Mouse (Mus musculus) hindbrain, embryonic 14.5 days (tissue): Measurements from ENCODE around the gene Hoxb6. TPM values are rescaled to one million over a fixed set of nuclear protein-coding genes. Genes with fewer than 3 reads are reported as not detected.
A peak's percentile ranks its signal among the peaks of the same experiment; 100 is the strongest.

Experiments used
- ATAC-seq: fragments of 200-750 bp; cut with Nextera tagmentation; 2 replicates; pipeline ENCODE4 v1.8.0; 2017; ENCODE audit warnings: moderate number of reproducible peaks, mild to moderate bottlenecking, moderate TSS enrichment, moderate library complexity; ENCODE audit not compliant: low FRiP score
- DNase-seq: peaks from one replicate; pipeline ENCODE4 v3.0.0-alpha.2; 2015; ENCODE audit warnings: low spot score
- H3K27ac ChIP-seq: fragments of 300-500 bp; sonication (generic); 2 replicates; pipeline ENCODE4 v1.5.1; 2014; ENCODE audit warnings: mild to moderate bottlenecking, moderate library complexity
- H3K27me3 ChIP-seq: fragments of 300-500 bp; sonication (generic); 2 replicates; pipeline ENCODE4 v1.6.1; 2014; ENCODE audit warnings: mild to moderate bottlenecking, low read length, mixed read lengths; ENCODE audit not compliant: control insufficient read depth, insufficient read depth
- H3K36me3 ChIP-seq: fragments of 300-500 bp; sonication (generic); replicated peaks from 2 replicates; pipeline ENCODE4 v1.6.1; 2014; ENCODE audit not compliant: control insufficient read depth, insufficient read depth
- H3K4me1 ChIP-seq: fragments of 300-500 bp; sonication (generic); replicated peaks from 2 replicates; pipeline ENCODE4 v1.6.1; 2014; ENCODE audit warnings: antibody characterized with exemption, low read length, mixed read lengths; ENCODE audit not compliant: control insufficient read depth, insufficient read depth
- H3K4me2 ChIP-seq: fragments of 300-500 bp; sonication (generic); replicated peaks from 2 replicates; pipeline ENCODE4 v1.6.1; 2014; ENCODE audit warnings: mild to moderate bottlenecking, moderate library complexity
- H3K4me3 ChIP-seq: fragments of 300-500 bp; sonication (generic); replicated peaks from 2 replicates; pipeline ENCODE4 v1.5.1; 2014; ENCODE audit warnings: mild to moderate bottlenecking, low read length
- H3K9ac ChIP-seq: fragments of 300-500 bp; sonication (generic); 2 replicates; pipeline ENCODE4 v1.6.1; 2014
- H3K9me3 ChIP-seq: fragments of 300-500 bp; sonication (generic); 2 replicates; pipeline ENCODE4 v1.6.1; 2016; ENCODE audit warnings: low read length; ENCODE audit not compliant: control insufficient read depth
- WGBS: fragments of 180-500 bp; shearing (Covaris S2); extraction: QIAGEN DNeasy Blood & Tissue Kit; methylation state at CpG from one replicate; pipeline ENCODE4 v1.1.7; 2014; 5-methylcytosine and 5-hydroxymethylcytosine counted together
- polyA plus RNA-seq: library from polyadenylated mRNA; unstranded; fragments of >200 nt; fragmentation: Nextera tagmentation; extraction: Ambion mirVana; gene quantifications from 2 replicates; pipeline ENCODE4 v1.2.1, GENCODE M21; 2014

The Hoxb6 gene
- polyA plus RNA-seq, 1 experiment from 2014 or later = 90.1 TPM

DNA sequence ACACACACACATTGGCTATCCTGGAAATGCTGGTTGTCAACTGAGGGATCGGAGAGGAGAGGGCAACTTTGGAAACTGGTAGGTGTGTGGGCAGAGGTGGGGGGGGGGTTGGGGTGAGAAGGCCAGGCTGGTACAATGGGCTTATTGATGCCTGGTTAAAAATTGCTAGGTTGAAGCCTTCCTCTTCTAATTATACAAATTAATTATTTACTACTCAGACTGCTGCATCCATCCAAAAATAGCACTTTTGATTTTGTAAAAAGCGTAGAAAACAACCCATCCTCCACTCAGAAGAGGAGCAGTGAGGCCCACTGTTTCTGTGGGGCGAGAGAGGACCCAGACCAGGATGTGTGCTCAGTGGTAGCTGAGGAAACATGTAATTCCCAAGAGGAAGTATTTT lies 42.7 kb downstream of the Hoxb6 start:
- Histone ChIP-seq H3K4me1 (peaks cover 27% of the 10 kb centered on the region), H3K4me3 (peak overlapping the region; percentile 48), H3K27me3 (peaks cover 87% of the 10 kb centered on the region), H3K9me3 (no peaks in the 10 kb centered on the region), H3K36me3 (0 out of 2 replicates have a peak, but pooled peaks cover 6% of the 10 kb centered on the region), H3K4me2 (peak overlapping the region; percentile 77), H3K27ac (peak overlapping the region; percentile 99), H3K9ac (peak overlapping the region; percentile 97)
- WGBS = 22% methylated on average over 3 of the region's 3 CpGs
- DNase-seq (no peak), ATAC-seq (no peak)

DNA sequence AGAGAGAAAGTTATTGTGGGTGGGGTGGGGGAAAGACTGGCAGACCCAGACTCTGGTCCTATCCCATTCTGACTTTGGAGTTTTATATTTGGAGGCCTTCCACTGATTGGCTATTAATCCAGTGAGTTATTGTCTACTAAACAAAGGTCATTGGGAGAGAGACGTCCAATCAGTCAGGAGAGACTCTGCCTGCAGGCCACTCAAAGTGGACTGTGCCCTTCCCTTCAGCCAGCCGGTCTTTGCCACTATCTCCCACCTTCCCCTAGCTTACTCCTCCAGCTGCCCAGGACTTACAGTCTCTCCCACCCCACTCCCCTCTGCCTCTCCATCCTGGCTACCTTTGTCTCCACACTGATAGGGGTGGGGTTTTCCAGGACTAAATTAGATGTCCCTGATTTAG lies 44.3 kb downstream of the Hoxb6 start:
- Histone ChIP-seq H3K9me3 (no peaks in the 10 kb centered on the region), H3K27ac (peak overlapping the region; percentile 99), H3K36me3 (0 out of 2 replicates have a peak, but pooled peaks cover 6% of the 10 kb centered on the region), H3K4me3 (peak overlapping the region; percentile 48), H3K27me3 (peaks cover 81% of the 10 kb centered on the region), H3K9ac (peak overlapping the region; percentile 97), H3K4me1 (peaks cover 27% of the 10 kb centered on the region), H3K4me2 (peak overlapping the region; percentile 77)
- WGBS = 6% methylated on average over 2 of the region's 2 CpGs
- ATAC-seq = no peak
- no peak for DNase-seq

DNA sequence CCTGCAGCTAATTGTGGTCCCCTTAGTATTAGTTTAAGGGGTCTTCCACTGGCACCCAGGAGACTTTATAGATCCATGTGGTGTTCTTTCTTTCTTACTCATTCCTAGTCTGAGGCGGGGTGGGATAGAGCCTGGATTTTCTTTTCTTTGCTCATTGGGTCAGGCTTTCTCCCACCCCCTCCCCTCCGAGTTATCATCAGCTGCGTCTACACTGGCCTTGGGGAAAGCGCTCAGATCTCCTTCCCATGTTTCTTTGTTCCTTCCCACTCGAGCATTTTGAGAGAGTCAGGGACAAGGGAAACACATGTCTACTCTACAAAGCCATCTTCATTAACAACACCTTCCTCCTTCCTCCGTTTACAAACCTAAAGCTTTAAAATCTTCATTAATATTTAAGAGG lies 44.8 kb downstream of the Hoxb6 start:
- Histone ChIP-seq H3K27ac (peak overlapping the region; percentile 99), H3K27me3 (peaks cover 81% of the 10 kb centered on the region), H3K9ac (peak overlapping the region; percentile 97), H3K9me3 (no peaks in the 10 kb centered on the region), H3K4me3 (peak overlapping the region; percentile 48), H3K36me3 (0 out of 2 replicates have a peak, but pooled peaks cover 6% of the 10 kb centered on the region), H3K4me1 (peaks cover 27% of the 10 kb centered on the region), H3K4me2 (peak overlapping the region; percentile 77)
- DNase-seq (no peak), ATAC-seq (no peak)
- 0% methylated on average over 6 of the region's 6 CpGs for WGBS

DNA sequence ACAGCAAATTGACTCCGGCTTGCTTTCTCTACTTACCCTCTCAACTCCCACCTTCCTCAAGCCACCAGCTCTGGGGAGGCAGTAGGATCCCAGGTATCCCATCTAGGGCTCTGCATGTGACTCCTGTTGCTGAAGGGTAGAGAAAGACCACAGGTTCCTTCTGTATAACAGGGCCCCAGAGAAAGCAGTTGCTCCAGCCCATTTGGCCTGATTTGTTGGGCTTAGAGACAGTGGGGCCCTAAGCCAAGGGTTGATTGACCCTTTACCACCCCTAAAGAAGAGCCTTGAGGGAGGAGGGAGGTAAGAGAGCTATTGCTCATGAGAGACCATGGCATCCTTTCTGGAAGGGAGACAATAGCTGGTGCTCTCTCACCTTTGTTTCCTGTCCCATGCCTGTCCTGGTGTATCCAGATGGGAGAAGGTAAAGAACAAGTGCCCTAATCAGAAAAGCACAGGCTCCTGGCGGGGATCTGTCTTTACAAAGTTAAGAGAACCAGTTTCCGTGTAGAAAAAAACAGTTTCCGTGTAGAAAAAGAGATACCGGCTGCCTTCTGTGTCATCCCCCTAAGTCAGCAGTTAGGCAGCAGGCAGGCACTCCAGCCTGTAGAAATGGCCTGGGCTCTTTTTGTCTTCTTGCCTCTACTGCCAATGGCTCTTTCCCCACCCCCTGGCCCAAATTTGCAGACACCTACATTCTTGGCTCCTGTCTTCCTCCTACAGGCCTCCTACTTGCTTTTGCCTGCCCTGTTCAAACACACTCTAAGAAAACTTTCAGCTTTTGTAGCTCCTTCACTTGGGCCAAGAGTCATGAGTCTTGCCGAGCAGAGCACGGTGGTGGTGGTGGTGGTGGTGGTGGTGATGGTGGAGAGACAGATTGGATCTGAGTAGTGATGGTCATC lies 46.9 kb downstream of the Hoxb6 start:
- no peak for DNase-seq
- Histone ChIP-seq H3K4me3 (peak overlapping the region; percentile 48), H3K9ac (peak overlapping the region; percentile 97)

DNA sequence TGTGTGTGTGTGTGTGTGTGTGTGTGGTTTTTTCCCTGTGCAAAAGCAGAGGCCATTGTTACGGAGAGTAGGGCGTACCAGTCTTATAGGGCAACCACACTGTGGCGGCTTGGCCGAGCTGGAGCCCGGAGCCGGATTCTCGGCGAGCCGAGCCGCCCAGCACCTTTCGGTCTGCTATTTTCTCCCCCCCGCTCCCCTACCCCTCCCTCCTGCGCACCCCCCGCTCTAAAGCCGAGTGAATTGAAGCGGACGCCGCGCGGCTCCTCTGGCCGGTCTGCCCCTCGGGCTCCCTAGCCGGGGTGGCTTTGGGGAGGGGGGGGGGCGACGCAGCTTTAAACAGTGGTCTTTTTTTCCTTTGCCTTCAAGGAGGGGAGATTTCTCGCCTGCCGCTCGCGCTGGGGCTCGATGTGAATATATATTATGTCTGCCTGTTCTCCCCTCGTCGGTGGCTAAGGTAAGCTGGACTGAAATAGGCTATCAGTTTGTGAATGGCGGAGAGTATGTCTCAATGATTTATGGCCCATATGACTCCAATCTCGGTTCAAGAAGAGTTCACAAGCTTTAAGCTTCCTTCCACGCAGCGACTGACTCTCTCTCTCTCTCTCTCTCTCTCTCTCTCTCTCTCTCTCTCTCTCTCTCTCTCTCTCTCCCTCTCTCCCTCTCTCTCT lies 48.6 kb downstream of the Hoxb6 start:
- Histone ChIP-seq H3K4me3 (peak overlapping the region; percentile 48), H3K36me3 (0 out of 2 replicates have a peak, but pooled peaks cover 5% of the 10 kb centered on the region), H3K4me2 (peak overlapping the region; percentile 77), H3K27ac (peak overlapping the region; percentile 99), H3K9ac (peak overlapping the region; percentile 97), H3K4me1 (peaks cover 28% of the 10 kb centered on the region), H3K9me3 (no peaks in the 10 kb centered on the region), H3K27me3 (peaks cover 70% of the 10 kb centered on the region)
- DNase-seq = no peak
- peak; percentile 47 for ATAC-seq
- WGBS = under 1% methylated on average over 33 of the region's 36 CpGs

More for the DNA sequence above, 46.9 kb downstream of the Hoxb6 start:
- Histone ChIP-seq H3K9me3 (no peaks in the 10 kb centered on the region), H3K4me1 (peaks cover 27% of the 10 kb centered on the region), H3K4me2 (peak overlapping the region; percentile 77), H3K36me3 (0 out of 2 replicates have a peak, but pooled peaks cover under 1% of the 10 kb centered on the region), H3K27me3 (peaks cover 77% of the 10 kb centered on the region), H3K27ac (peak overlapping the region; percentile 99)
- no peak for ATAC-seq
- 12% methylated on average over 7 of the region's 7 CpGs for WGBS

DNA sequence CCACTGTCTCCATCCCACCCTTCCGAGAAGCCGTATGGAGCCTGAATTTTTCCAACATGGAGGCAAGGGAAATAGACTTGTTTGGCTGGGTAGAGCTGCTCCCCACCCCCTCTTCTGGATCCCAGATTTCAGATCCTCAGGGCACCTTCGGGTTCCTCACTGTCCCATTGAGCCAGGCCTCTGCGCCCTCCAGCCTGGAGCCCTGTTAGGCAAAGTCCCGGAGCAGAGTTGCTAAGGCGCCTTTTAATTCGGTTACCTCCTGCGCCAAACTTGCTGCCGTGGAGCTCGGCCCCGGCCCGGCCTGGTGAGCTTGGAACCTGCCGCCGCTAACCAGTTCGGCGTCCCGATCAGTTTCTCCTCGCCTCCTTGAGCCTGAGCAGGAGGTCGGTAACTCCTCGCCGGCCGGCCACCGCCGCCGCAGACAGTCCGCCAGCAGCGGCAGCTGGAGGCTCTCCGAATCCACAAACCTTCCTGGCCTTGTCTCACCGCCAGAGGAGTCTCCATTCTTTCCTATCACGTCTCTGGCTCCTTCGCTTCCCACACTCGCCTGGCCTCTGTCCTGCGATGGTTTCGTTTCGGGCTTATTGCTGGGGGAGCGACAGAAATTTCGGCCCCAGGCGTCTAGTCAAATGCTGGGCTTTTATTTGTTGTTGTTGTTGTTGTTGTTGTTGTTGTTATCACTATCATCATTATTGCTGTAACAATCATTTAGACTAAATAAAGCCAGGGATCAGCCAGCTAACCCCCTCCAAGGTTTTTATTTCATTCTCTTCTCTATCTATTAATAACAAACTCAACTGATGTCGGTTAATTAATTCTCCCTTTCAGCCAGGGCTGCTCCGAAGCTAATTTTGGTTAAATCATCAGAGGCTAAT lies 49.7 kb downstream of the Hoxb6 start:
- H3K36me3 ChIP-seq = 0 out of 2 replicates have a peak, but pooled peaks cover 5% of the 10 kb centered on the region
- WGBS = under 1% methylated on average over 40 of the region's 40 CpGs
- peak overlapping the region; percentile 99 for H3K27ac ChIP-seq
- no peak for ATAC-seq
- peaks cover 31% of the 10 kb centered on the region for H3K4me1 ChIP-seq
- H3K9ac ChIP-seq = peak overlapping the region; percentile 97
- no peak for DNase-seq
- no peaks in the 10 kb centered on the region for H3K9me3 ChIP-seq
- peak overlapping the region; percentile 48 for H3K4me3 ChIP-seq
- peak overlapping the region; percentile 77 for H3K4me2 ChIP-seq
- peaks cover 71% of the 10 kb centered on the region for H3K27me3 ChIP-seq

DNA sequence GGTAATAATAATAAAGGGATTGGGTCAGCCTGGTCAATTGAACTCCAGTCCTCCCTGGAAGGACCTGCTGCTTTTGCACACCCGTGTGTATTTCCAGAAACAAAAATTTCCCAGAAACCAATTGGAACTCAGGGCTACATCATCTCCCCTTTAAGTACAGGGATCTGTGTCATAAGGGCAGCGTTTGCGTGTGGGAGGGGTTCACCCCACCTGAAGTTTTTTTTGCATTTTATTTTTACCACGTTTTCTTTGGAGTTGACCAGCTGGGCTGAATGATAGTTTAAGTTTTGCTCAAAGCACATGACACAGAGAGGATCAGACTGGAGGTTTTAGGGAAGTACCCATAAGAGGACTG lies 50.3 kb downstream of the Hoxb6 start:
- Histone ChIP-seq H3K4me2 (peak overlapping the region; percentile 77), H3K36me3 (0 out of 2 replicates have a peak, but pooled peaks cover 5% of the 10 kb centered on the region), H3K9ac (peak overlapping the region; percentile 97), H3K9me3 (no peaks in the 10 kb centered on the region), H3K27me3 (peaks cover 68% of the 10 kb centered on the region), H3K27ac (peak overlapping the region; percentile 99), H3K4me1 (peaks cover 26% of the 10 kb centered on the region), H3K4me3 (peak overlapping the region; percentile 48)
- ATAC-seq (no peak), DNase-seq (no peak)
- 4% methylated on average over 4 of the region's 4 CpGs for WGBS

DNA sequence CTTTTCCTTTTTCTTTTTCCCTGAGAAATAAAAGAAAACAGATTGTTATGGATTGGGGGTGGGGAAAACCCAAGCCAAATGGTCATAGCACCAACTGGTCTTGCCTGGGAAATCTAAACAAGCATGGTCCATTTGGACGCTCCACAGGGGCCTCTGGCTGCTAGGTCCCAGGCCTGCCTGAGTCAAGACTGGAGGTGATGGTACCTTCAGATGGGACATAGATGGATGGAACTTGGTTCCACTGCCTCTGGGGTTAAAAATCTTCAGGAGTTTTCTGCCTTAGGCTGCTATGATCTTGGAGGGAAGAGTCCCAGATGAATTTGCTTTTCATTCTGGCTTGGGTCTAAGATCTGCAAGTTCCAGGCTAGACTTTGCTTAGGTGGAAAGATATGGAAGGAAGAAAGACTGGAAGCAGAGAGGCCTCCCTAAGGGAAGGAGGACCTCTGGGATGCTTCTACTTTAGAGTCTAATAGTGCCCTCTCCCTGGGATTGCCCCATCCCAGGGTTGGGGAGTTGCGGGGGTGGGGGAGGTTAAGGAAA lies 51.0 kb downstream of the Hoxb6 start:
- no peaks in the 10 kb centered on the region for H3K9me3 ChIP-seq
- peaks cover 67% of the 10 kb centered on the region for H3K27me3 ChIP-seq
- peak overlapping the region; percentile 97 for H3K9ac ChIP-seq
- H3K27ac ChIP-seq = peak overlapping the region; percentile 99
- peak overlapping the region; percentile 77 for H3K4me2 ChIP-seq
- DNase-seq (peak; percentile 40), ATAC-seq (no peak)
- H3K4me3 ChIP-seq = peak overlapping the region; percentile 48
- 0 out of 2 replicates have a peak, but pooled peaks cover 5% of the 10 kb centered on the region for H3K36me3 ChIP-seq
- 10% methylated on average over 2 of the region's 2 CpGs for WGBS
- H3K4me1 ChIP-seq = peaks cover 28% of the 10 kb centered on the region
